Comparison of ENCODE assay signal across 7 mouse cellular contexts in genomic region chr2:128245544-128245943, GRCm38 (mm10).
DNase-seq lines count a peak whose midpoint lies in the region; ATAC-seq lines count a peak whose summit lies in the region.

No protein-coding gene starts in this region.

- H3K9ac ChIP-seq in lung, embryonic 15.5 days = no peak overlapping the region

- H3K27ac ChIP-seq in lung, embryonic 15.5 days = no peak overlapping the region; the same call in 1 of the 2 replicates

- 63% methylated on average over 10 of the region's 10 CpGs for WGBS in lung, embryonic 15.5 days

- H3K4me3 ChIP-seq in lung, embryonic 15.5 days = no peak overlapping the region

- peaks cover 14% of the 10 kb centered on the region for H3K4me1 ChIP-seq in lung, embryonic 15.5 days

- H3K27me3 ChIP-seq in lung, embryonic 15.5 days = no peaks in the 10 kb centered on the region

- H3K36me3 ChIP-seq in lung, embryonic 15.5 days = no peaks in the 10 kb centered on the region

- peak; percentile 49 to 60 for DNase-seq in adrenal gland, adult 18-20 months (ENCODE audit: low spot score in 2 of 2)
- DNase-seq in brain, adult 2 months (ENCODE audit: low read depth, low spot score) = peak; percentile 93
- peak; percentile 2 to 12 for DNase-seq in frontal cortex, postnatal 25 days (ENCODE audit: low spot score in 2 of 2)
- peak; percentile 83 for DNase-seq in heart, postnatal 4 days
- DNase-seq in telencephalon, adult 2 months (ENCODE audit: low read depth, low spot score) = peak; percentile 12
- DNase-seq in embryo, embryonic 10.5 days (ENCODE audit: low spot score) = no peak

- peak; percentile 44; the same call in 1 of the 2 replicates for ATAC-seq in lung, embryonic 15.5 days (ENCODE audit: borderline replicate concordance, extremely low read depth, low FRiP score, low TSS enrichment)

- H3K4me2 ChIP-seq in lung, embryonic 15.5 days = no peak overlapping the region

- no peaks in the 10 kb centered on the region for H3K9me3 ChIP-seq in lung, embryonic 15.5 days
